Mouse (Mus musculus): Measurements from ENCODE around the gene Nup160.

Nup160 gene

DNA sequence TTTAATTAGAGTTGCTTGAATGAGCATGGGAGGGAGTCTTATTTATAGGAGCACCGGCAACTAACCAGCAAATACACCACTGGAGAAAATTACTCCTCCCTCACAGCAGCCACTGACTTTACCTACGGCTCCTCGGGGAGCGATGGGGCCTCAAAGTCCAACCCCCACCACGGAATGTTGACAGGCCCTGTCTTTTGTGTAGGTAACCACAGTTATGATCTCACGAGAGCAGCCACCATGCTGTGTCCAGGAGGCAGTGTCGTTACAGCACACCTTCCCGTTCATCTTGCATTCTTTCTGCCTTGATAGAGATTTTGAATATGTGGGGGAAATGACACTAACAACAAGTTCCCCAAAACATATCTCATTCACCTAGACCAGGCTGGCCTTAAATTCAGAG is at the start of gene Nup160:
Gene Nup160 (plus strand): TSS at position 209 of the 400 bp plus-strand sequence.
- DNase-seq (ENCODE audit: low spot score in 2 of 2): no peak

DNA sequence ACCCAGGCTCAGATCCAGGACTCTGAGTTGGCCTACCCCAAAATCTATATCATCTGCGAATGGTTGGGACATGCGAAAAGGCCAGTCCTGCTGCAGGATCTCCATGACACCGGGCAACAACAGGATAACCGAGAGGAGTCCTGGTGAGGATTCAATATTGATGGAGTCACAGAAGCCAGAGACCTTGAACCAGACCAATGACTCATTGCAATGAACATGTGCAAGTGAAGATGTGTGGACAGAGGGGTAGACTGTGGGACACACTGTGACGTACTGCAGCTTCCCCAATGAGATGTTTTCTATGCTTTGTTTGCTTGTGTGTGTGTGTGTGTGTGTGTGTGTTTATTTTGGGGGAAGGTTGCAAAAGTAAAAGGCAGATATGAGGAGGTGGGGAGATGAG is 48.8 kb upstream of the Nup160 start:
- no peak for DNase-seq (ENCODE audit: low spot score in 2 of 2)

DNA sequence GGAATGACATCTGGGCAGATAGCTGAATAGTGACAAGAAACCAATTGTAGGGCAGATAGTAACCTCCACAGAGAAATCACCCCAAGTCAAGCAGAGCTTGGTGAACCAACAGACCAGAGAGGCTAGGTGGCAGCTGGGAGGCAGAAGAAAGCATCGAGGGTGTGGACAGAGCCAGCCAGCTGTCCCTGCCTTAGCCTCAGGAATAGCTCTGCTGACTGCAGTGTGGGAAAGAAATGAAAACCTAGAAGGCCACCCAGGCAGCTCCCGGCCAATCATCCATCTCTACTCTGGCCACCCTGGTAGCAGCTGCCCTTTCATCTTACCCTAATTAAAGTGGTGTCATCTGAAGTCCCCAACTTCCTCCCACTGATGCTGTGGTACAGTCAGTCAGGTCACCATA is 47.5 kb upstream of the Nup160 start:
- no peak for DNase-seq (ENCODE audit: low spot score in 2 of 2)

DNA sequence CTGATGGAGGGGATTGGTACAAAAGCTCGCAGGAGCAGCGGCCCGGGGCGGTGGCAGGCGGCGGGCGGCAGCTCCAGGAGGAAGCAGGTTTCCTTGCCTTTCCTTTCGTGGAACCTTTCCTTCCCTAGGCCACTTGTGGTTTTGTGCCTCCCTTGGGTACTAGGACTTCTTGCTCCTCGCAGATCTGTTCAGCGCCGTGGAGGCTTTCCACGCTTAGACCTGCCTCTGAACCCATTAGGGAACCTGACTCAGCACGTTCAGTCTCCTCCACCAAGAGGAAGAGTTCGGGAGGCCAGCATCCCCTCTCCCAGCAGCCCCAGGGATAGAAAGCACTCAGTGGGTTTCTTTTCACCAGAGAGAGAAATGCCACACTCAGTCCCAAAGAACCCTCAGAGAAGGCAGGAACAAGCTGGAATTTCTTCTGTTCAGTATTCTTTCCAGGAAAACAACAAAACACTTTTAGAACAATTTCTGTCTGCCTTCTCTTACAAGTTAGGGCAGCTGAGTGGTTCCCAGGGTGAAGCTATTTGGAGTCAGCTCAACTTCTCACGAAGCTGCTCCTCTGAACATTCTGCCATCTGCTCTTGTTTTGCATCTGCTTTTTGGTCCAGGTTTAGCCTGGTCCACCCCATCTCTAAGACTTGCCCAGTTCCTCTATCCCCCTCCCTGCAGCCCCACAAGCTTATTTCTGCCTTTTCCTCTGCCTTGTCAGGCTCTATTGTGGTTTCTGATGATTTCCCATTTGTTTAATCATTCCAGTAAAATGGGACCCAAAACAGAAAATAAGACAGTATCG is 44.9 kb upstream of the Nup160 start:
- no peak for DNase-seq (ENCODE audit: low spot score in 2 of 2)

DNA sequence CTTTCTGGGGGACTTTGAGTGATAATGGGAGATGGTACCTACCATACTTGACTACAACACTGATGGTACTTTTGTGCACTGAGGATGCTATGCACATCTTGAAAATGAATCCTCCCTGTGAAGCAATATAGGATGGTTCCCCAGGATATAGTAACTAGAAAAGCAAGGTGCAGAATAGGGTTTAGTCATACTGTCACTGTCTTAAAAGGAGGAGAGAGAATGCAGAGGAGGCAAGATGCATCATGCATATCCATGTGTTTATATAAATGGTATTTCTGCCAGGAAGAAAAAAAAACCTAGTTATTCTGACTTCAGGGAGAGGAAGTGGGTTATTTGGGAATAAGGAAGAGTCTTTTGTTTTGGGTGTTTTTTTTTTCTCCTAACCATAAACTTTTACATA is 42.3 kb upstream of the Nup160 start:
- no peak for DNase-seq (ENCODE audit: low spot score in 2 of 2)

DNA sequence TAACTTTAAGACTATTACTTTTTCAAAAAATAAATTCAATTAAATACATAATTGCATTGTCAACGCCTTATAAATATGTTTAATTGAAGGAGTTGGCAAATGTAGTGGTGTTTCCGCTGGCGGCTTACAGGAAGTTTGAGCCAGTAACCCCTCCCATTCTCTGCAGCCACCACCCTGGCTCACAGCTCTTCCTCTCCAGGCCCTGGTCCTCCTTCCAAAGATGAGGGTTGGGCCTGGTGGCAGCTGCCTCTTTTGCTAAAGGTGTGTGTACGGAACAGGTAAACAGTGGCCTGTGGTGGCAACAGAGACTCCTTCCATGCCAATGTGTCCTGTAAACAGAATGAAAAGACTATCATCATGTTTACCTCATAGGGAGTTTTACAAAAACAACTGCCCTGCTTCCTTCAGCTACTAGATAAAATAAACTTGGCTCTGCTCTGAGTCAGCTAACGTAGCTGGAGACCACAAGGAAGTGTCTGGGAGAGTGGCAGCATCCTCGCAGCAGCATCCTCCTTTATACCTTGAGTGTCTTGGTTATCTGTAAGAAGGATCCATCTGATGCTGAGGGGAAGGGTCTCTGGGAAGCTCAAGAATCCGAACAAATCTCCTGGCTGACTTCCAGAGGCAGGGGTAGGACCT is 41.8 kb upstream of the Nup160 start:
- no peak for DNase-seq (ENCODE audit: low spot score in 2 of 2)

DNA sequence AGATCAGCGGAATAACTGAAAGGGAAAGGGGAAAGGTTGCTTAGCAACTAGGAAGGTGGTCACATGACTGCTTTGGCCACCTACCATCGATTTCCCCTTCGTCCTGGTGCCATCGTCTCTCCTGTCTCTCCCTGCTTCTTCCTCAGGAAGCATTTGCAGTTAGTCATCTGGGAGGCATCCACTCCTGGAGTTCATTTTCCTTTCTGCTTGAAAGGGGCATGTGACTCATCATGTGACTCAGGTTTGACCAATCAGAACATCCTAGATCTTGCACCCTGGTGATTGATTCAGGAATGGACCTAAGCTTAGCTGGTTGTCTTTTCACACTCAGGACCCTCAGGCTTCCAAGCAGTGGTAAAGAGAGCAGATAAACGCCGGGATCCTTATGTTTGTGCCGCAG is 40.2 kb upstream of the Nup160 start:
- no peak for DNase-seq (ENCODE audit: low spot score in 2 of 2)

DNA sequence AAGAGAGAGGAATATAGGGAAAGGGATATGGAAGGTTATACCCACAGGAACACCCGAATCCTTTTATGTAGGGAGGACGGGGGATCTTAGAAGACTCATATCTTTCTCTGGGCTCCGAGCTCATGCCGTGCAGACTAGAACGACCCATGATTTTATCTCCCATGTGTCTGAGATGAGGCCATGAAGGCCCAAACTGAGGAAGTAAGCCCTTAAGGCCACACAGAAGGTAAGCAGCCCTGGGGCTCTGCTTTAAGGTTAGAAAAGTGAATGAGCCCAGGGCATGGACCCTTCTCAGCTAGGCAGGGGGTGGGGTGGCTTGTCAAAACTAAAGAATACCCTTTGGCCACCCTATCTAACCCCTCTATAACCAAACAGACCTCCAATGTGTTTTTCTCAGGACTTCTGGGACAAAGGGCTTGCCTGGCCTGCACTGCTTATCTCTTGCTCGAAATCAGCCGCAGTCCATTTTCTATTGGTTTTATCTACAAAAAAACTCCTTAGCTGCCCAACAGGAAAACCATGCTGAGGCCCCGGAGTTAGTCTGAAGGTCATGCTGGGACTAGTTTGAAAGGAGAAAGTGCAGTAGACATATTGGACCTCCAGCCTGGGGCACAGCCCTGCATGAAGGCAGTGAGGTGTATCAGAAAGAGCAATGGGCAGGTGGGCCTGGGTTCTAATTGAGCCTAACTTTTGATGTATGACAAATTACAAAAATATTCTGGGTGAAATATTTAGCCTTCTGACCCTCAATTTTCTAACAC is 37.8 kb upstream of the Nup160 start:
- DNase-seq (ENCODE audit: low spot score in 2 of 2): no peak

DNA sequence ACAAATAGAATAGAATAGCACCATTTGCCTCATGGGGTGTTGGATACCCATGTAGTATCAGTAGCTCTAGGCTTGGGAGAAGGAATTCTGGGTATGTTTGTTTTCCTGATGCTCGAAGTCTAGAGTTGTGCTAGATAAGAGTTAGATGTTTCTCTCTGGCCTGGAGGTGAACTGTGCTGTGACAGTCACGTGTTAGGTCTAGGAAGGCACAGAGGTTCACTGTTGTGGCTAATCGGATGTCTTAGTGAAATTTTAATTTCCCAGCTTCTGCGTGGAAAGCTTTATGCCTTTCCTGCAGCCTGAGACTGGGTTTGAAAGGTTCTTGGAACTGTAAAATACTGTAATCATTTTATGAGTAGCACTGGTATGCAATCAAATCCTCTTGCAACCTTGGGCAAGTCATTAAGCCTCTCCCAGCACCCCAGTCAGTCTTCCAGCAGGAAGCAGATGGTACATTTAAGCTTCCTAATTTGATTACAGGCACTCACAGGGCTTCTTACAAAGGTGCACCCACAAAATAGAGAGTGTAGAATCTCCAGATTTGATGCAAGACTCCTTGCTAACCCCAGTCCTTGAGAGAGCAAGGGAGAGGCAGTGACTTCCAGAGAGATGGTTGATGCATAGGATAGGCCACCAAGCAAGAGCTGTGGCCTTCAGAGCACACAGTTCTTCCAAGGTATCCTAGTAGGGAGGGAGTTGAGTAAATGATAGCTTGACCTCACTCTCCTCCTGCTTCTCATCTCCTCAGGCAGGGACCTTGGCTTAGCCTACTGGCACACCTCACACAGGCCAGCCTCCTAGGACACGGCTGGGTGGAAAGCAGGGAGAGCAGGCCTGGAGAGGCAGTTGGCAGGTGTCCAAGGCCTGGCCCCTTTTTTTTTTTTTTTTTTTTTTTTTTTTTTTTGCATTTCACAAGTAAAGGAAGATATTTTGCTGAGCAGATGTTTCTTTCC is 37.0 kb upstream of the Nup160 start:
- no peak for DNase-seq (ENCODE audit: low spot score in 2 of 2)

DNA sequence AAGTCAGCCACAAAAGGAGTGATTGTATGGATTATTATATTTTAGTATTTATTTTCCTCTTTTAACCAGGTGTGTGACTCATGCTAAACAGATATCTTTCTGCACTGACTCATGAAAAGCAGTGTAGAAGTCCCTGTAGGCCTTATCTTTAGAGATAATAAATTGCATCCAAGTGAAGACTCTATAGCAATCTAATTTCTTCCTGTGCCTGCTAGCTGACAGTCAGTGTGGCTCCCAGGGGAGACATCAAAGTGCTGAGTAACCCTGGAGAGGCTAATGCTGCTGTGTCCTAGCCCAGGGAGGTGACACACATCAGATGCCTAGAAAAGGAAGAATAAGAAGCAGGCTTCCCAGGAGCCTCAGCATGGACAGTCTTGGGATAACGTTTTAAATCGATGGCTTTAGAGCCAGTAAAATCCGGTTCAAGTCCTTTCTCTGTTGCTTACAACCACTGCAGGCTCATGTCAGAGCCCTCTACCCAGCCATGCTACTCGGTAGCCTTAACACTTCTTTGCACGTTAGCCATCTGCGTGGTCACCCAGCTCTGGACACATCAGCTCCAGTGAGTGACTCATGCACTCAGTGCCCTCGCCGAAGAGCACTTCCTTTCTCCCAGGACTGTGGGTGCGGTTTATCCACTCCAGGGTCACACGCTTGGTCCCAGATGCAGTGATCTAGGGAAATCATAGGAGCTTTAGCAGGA is 35.9 kb upstream of the Nup160 start:
- DNase-seq (ENCODE audit: low spot score in 2 of 2): no peak

DNA sequence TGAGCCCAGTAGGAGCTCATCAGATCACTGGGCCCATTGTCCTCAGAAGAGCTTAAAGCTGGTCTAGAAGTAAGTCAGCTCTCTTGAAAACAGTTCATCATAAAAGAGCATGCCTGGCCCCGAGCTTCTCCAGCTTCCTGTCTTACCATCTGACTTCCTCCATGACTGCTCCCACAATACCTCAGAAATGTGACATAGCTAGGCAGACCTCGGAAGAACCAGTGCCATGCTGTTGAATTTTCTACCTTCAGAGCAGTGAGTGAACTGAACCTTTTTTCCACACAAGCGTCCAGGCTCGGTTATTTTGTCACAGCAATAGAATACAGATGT is 35.3 kb upstream of the Nup160 start:
- DNase-seq (ENCODE audit: low spot score in 2 of 2): no peak

DNA sequence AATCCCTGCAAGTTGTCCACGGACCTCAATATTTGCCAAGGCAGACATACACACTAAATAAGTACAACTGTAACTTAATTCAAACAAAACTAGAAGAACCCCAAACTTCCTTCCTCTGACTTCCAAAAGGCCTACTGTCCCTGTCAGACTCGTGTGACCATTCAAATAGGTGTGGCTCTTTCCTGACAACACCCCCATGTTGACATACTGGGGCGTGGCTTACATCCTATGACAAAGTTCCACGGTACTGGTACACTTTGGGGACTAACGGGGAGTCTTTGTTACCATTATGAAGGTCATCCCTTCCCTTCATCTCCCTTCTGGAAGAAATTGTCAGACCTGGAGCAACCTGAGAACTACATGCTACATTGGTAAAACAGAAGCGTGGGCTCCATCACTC is 29.9 kb upstream of the Nup160 start:
- DNase-seq (ENCODE audit: low spot score in 2 of 2): no peak

DNA sequence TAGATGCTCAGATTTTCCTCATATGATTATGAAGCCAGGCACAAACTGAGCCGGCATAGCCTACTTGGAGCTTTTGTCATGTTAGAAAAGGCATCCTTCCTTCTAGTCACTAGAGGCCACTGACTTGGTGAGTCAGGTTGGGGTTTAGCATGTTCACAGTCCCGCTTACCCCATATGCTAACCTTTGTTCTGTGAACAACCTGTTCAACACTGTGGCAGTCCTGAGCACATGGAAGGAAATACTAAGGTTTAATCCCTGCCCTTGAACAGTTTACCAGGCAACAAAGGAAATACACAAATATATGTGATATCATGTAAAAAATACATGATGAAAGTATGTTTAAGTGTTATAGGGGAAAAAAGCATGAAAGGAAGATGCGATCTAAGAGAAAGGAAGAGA is 27.6 kb upstream of the Nup160 start:
- no peak for DNase-seq (ENCODE audit: low spot score in 2 of 2)

DNA sequence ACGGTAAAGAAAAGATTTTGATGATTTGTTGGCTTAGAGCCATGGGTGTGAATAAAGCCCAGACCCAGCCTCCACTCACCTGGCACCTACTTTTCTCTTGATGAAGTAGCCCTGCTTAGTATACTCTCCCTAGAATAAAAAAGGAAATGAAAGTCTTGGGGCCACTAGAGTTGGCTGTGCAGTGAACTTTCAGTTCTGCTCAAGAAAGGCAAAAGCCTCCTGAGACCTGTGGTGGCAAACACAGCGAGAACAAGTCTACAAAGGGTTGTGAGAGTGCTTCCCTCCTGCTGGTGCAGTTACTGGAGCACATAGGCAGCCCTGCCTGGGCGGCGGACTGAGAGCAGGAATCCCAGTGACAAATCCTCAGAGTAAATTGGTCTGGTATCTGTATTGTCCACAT is 27.1 kb upstream of the Nup160 start:
- no peak for DNase-seq (ENCODE audit: low spot score in 2 of 2)

DNA sequence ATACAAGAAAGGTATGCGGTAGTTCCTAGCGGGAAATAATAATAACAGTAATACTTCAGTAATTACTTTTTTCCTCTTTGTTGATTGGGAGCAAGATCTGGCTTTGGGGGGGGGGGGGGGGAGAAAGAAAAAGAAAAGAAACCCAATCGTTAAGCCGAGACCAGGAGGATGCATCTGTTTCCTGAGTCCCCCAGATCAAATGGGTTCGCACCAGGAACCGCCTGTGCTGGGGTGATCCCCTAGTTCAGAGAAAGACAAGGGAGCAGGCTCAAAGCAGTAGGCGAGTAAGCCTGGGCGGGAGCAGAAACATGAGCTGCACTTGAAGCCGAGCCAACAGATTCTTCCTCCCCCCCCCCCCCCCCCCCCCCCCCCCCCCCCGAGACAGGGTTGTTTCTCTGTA is 24.9 kb upstream of the Nup160 start:
- DNase-seq (ENCODE audit: low spot score in 2 of 2): no peak

DNA sequence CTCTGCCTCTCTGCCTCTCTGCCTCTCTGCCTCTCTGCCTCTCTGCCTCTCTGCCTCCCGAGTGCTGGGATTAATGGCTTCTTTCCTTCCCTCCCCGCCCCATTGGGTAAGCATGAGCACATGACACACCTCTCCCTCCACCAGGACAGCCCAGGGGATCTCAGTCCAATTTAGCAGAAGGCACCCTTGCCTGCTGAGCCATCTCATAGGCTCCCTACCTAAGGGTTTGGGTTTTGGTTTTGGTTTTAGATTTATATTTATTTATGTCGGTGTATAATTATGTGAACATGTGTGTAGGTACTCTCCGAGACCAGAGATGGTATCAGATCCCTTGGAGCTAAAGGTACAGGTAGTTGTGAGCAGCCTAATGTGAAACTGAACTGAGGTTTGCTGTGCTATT is 24.0 kb upstream of the Nup160 start:
- DNase-seq (ENCODE audit: low spot score in 2 of 2): no peak

DNA sequence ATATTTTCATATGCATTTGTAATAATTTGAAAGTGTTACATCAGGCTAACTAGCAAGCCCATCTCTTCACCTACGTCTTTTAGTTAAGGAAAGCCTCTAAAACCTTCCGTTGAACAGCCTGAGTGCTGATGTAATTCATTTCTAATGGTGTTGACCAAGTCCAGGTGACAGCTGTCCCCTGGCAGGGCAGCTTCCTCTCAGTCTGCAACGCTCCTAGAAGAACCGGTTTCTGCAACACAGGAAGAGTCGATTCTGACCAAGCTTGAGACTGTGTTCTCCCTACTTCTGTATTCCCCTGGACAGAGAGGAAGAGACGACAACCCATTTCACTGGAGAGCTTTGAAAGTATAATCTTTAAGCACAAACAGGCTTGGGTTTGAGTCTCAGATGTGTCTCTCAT is 21.6 kb upstream of the Nup160 start:
- no peak for DNase-seq (ENCODE audit: low spot score in 2 of 2)

DNA sequence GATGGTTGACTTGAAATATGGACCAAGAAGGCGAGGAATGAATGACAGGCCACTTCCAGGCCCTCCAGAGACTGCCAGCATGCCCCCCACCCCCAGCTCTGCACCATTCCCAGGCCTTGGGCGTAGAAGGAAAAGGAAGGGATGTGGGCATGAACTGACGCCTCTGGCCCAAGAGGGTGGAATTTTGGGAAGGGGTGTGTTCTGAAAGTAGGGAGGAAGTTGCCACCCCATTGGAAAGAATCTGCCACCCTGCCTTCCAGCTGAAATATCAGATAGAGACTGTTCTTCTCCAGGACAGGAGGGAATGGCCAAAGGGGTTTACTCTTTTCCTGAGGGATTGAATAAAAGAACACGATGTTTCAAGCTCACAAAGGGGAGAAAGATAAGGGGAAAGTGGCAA is 18.4 kb upstream of the Nup160 start:
- DNase-seq (ENCODE audit: low spot score in 2 of 2): no peak

DNA sequence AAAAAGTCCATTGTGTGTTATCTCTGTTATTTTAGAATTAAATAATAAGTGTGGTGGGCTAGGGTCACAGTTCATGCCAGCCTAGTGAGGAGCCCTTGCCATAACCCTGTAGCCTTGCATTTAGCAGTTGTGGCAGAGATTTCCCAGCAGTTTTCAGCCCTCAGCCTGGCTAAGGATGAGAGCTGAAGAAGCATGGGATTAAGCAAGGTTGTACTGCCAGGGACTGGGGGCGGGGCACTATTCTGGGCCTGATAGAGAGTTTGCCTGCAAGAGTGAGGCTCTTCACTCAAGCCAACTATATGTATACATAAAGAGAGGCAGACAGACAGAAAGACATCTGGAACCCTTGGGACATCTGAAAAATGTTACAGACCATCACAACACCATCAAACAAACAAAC is 18.0 kb upstream of the Nup160 start:
- DNase-seq (ENCODE audit: low spot score in 2 of 2): no peak

DNA sequence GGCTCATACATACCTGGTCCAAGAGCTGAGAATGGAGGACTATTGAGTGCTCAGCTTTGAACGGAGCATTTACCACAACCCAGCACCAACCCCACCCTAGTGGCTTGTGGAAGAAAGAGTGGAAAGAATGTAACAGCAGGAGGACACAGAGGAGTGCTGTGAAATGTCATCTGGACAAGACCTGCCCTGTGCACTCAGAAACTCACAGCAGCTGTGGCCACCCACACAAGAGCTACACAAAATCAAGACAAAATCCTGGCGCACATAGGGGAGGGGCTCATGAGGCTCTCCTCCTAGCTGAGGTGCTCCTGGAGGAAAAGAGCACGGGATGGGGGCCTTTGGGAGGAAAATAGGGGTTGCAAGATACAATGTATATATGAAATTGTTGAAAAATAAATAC is 17.4 kb upstream of the Nup160 start:
- DNase-seq (ENCODE audit: low spot score in 2 of 2): no peak

DNA sequence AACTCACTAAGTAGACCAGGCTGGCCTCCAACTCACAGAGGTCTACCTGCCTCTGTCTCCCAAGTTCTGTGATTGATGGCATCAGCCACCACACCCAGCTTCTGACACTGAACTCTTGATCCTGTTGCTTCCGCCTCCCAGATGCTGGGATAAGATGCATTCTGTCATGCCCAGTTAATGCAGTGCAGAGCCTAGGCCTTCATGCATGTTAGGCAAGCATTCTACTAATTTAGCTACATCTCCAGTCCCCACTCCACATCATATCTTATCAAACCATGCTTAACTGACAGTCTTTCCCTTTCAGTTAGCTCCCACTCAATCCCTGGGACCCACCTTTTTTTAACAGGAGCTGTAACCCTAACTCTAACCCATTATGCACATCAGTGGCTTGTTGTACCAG is 16.1 kb upstream of the Nup160 start:
- no peak for DNase-seq (ENCODE audit: low spot score in 2 of 2)

All from frontal cortex, postnatal 36 days (tissue).